Mouse (Mus musculus): ENCODE data around the gene Eral1.

DNA sequence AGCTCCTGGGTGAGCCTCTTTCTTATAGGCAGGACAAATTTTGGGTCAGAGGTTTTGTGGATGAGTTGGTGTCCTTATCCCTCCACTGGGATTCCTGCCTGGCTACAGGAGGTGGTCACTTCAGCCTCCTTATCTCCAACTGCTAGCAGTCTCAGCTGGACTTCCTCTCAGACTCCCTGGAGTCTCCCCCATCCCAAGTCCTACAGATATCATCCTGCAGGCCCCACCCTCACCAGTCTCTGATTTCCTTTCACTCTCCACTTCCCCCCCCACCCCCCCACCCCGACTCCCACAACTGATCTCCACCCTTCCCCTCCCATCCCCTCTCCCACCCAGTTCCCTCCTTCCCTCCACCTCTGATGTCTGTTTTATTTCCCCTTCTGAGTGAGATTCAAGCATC is 3.4 kb upstream of the Eral1 start:
- no peak for TF ChIP-seq CTCF (IDR thresholded peaks at IDR 0.05; ENCODE audit: extremely low read depth, insufficient read depth, low read length)
- no peak for TF ChIP-seq POLR2A (IDR thresholded peaks at IDR 0.05; ENCODE audit: extremely low read depth, insufficient read depth, low read length)
